Mouse (Mus musculus) midbrain, embryonic 12.5 days (tissue): ENCODE data around the gene Mcam. TPM values are rescaled to one million over a fixed set of nuclear protein-coding genes. Genes with fewer than 3 reads are reported as not detected.

ENCODE experiments used
- ATAC-seq: fragments of 200-750 bp; cut with Nextera tagmentation; 2 replicates; pipeline ENCODE4 v1.8.0; 2017; ENCODE audit warnings: low read depth, moderate TSS enrichment, moderate library complexity; ENCODE audit not compliant: low FRiP score
- H3K27ac ChIP-seq: fragments of 300-500 bp; sonication (generic); replicated peaks from 2 replicates; pipeline ENCODE4 v1.5.1; 2016; ENCODE audit warnings: mild to moderate bottlenecking
- H3K27me3 ChIP-seq: fragments of 300-500 bp; sonication (generic); 2 replicates; pipeline ENCODE4 v1.6.1; 2016; ENCODE audit warnings: mild to moderate bottlenecking
- H3K36me3 ChIP-seq: fragments of 300-500 bp; sonication (generic); 2 replicates; pipeline ENCODE4 v1.6.1; 2016
- H3K4me1 ChIP-seq: fragments of 300-500 bp; sonication (generic); 2 replicates; pipeline ENCODE4 v1.6.1; 2016
- H3K4me2 ChIP-seq: fragments of 300-500 bp; sonication (generic); replicated peaks from 2 replicates; pipeline ENCODE4 v1.6.1; 2016; ENCODE audit warnings: mild to moderate bottlenecking, moderate library complexity
- H3K4me3 ChIP-seq: fragments of 300-500 bp; sonication (generic); 2 replicates; pipeline ENCODE4 v1.5.1; 2016; ENCODE audit warnings: mild to moderate bottlenecking
- H3K9ac ChIP-seq: fragments of 300-500 bp; sonication (generic); replicated peaks from 2 replicates; pipeline ENCODE4 v1.6.1; 2016; ENCODE audit warnings: mild to moderate bottlenecking, moderate library complexity
- H3K9me3 ChIP-seq: fragments of 300-500 bp; sonication (generic); 2 replicates; pipeline ENCODE4 v1.6.1; 2016; ENCODE audit warnings: mild to moderate bottlenecking
- WGBS: fragments of 180-500 bp; shearing (Covaris S2); methylation state at CpG from one replicate; pipeline ENCODE4 v1.1.7; 2016; 5-methylcytosine and 5-hydroxymethylcytosine counted together
- polyA plus RNA-seq: library from polyadenylated mRNA; unstranded; fragments of >200 nt; fragmentation: Nextera tagmentation; extraction: Ambion mirVana; gene quantifications from 2 replicates; pipeline ENCODE4 v1.2.1, GENCODE M21; 2016

Mcam gene
- polyA plus RNA-seq = 12.1 and 14.3 TPM in 2 replicates

DNA sequence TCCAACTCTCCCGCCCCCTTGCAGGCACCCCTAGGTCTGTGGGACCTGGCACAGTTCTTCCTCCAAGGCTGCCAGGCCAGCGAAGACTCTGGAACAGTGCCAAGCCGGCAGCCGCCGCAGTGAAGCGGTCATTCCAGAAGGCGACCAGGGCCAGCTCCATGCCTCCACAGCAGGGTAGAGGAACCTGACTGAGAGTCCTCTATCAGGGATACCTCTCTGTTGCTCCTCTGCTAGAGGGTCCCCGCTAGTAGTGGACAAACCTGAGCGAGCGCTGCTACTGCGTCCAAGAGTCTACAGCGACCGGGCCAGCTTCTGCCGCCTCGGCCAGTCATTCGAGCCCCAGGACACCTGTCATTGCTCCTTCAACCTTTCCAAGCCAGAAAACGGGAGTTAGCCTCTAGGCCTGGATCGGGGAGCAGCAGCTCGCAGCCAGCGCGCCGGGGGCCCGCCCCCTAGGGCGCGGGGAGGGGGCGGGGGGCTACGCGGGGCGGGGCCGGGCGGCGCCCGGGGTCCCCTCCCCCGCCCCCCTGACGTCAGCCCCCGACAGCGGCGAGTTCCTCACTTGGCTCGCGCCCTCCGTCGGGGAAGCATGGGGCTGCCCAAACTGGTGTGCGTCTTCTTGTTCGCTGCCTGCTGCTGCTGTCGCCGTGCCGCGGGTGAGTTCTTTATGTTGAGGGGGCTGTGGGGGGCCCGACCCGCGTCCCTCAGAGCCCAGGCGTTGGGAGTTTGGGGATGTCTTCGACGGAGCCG is at the start of gene Mcam:
Gene Mcam, plus strand, starts transcription at position 369 of the 750 bp plus-strand sequence.
- Histone ChIP-seq H3K9ac (peak within 1 kb of the TSS; percentile 57), H3K4me1 (peaks cover 58% of the 10 kb centered on the region), H3K4me2 (peak within 1 kb of the TSS; percentile 67), H3K4me3 (peak within 1 kb of the TSS; percentile 48), H3K36me3 (no peaks in the 10 kb centered on the region), H3K9me3 (no peaks in the 10 kb centered on the region), H3K27me3 (peaks cover 73% of the 10 kb centered on the region), H3K27ac (no peak within 1 kb of the TSS)
- WGBS = 1% methylated on average over 40 of the region's 55 CpGs
- ATAC-seq = 0 out of 2 replicates have a peak, but pooled peaks have one; percentile 12

DNA sequence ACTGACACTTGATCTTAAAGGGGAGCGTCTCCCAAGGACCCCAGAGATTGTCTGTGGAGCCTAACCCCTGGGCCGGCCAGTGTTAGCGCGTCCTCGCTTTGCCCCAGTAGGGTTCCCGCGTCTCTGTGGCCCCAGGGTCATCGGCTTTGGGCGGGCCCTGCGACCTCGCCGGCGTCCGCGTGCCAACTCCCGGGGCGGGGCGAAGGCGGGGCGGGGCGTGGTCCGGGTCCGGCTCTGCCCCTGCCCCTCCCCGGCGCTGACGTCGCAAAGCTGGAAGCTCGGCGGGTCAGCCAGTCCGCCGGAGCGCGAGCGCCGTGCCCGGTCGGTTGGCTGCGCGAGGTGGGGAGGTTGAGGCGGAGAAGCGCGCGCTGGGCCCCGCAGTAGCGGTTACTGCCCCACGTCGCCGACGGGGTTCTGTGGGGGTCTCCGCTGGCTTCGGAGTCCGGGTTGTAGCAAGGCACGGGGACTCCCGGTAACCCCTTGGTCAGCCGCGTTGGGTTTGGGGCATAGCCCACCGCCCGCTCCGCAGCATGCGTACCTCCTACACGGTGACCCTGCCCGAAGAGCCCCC is 49.5 kb upstream of the Mcam start:
- H3K9me3 ChIP-seq = no peaks in the 10 kb centered on the region
- no peaks in the 10 kb centered on the region for H3K36me3 ChIP-seq
- WGBS = under 1% methylated on average over 62 of the region's 62 CpGs
- no peak overlapping the region for H3K27ac ChIP-seq
- peak overlapping the region; percentile 60 for H3K4me3 ChIP-seq
- peaks cover 45% of the 10 kb centered on the region for H3K4me1 ChIP-seq
- peak; percentile 83 for ATAC-seq
- H3K9ac ChIP-seq = peak overlapping the region; percentile 72
- H3K27me3 ChIP-seq = peaks cover 82% of the 10 kb centered on the region
- H3K4me2 ChIP-seq = peak overlapping the region; percentile 98

DNA sequence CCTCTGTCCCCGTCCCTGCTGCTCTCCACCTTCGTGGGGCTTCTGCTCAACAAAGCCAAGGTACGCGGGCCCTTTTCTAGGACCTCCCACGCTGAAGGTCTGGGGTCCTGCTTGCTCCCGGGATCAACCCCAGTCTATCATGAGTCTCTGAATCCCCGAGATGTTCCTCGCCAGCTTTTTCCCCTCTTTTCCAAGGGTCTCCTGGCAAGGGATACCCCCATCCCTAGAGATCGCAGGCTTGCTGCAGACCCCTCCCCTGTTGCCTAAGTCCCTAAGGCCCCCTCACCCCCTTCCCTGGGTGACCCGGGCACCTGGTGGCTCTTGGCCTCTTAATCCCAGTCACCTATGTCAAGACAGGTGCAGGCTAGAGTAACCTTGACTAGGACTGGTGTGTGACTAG is 49.0 kb upstream of the Mcam start:
- Histone ChIP-seq H3K36me3 (no peaks in the 10 kb centered on the region), H3K27ac (no peak overlapping the region), H3K4me1 (peaks cover 45% of the 10 kb centered on the region), H3K4me2 (peak overlapping the region; percentile 98), H3K9ac (peak overlapping the region; percentile 72), H3K4me3 (peak overlapping the region; percentile 60), H3K27me3 (peaks cover 80% of the 10 kb centered on the region), H3K9me3 (no peaks in the 10 kb centered on the region)
- no peak for ATAC-seq
- WGBS = 2% methylated on average over 10 of the region's 10 CpGs

DNA sequence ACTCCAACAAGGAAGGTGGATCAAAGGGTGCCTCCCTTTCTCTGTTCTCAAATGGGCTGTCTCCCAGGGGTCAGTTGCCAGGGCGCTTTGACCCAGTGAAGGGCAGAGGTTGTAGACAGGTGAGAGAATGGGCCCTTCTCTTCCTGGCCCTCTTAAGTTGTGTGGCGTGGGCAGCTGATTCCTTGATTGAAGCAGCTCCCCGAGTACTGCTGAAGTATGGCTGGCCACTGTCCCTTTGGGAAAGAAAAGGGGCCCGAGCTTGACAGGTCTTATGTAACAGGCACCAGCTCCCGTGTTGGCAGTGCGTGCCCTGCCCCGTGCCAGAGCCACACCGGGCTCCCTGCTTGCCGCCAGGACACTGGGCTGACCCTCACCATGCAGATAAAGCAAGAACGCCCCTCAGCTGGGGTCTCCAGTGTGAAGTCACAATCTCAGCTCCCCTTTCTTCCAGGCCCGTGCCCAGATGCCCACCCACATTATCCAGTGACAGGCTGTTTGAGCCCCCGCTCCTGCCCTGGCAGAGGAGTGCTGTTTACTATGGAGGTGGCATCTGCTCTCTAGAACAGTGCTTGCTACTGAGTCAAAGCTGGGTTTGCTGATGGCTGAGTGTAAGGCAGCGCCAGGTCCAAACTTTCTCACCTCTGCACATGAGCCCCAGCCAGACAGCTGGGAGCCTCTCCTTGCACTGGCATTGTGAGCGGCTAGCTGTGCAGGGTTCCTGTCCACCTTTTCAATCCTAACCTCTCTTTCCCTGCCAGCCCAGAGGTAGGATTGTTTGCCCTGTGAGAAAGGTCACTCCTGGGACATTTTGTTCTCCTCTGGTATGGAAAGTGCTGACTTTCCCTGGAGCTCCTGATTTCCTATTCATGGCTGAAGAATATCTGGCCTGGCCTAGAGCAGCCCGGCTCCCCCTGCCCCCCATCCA is 48.3 kb upstream of the Mcam start:
- Histone ChIP-seq H3K27me3 (peaks cover 73% of the 10 kb centered on the region), H3K9me3 (no peaks in the 10 kb centered on the region), H3K4me2 (peak overlapping the region; percentile 98), H3K9ac (no peak overlapping the region), H3K4me1 (peaks cover 43% of the 10 kb centered on the region), H3K4me3 (peak overlapping the region; percentile 60; the same call in 1 of the 2 replicates), H3K27ac (no peak overlapping the region), H3K36me3 (no peaks in the 10 kb centered on the region)
- 71% methylated on average over 15 of the region's 15 CpGs for WGBS
- ATAC-seq = no peak

DNA sequence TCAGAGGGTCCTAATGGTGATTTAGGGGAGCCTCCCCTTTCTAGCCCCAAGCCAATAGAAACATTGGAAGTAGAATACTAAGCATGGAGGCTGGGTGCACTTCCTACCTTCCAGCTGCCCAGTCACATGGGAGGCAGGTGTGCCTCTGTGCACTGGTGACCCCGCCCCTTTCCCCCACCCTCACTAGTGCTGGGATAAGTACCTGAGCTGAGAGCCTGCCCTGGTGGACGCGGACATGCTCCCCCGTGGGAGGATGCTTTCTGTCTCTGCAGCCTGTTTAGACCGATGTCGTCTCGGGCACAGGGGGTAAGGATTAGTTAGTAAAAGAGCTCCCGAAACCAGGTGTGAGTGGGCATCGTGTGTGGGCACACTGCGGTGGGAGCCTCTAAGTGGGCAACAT is 47.3 kb upstream of the Mcam start:
- Histone ChIP-seq H3K9ac (no peak overlapping the region), H3K27ac (no peak overlapping the region), H3K9me3 (no peaks in the 10 kb centered on the region), H3K4me2 (no peak overlapping the region), H3K4me1 (peaks cover 35% of the 10 kb centered on the region), H3K36me3 (no peaks in the 10 kb centered on the region), H3K4me3 (no peak overlapping the region), H3K27me3 (peaks cover 68% of the 10 kb centered on the region)
- 53% methylated on average over 10 of the region's 10 CpGs for WGBS
- no peak for ATAC-seq

DNA sequence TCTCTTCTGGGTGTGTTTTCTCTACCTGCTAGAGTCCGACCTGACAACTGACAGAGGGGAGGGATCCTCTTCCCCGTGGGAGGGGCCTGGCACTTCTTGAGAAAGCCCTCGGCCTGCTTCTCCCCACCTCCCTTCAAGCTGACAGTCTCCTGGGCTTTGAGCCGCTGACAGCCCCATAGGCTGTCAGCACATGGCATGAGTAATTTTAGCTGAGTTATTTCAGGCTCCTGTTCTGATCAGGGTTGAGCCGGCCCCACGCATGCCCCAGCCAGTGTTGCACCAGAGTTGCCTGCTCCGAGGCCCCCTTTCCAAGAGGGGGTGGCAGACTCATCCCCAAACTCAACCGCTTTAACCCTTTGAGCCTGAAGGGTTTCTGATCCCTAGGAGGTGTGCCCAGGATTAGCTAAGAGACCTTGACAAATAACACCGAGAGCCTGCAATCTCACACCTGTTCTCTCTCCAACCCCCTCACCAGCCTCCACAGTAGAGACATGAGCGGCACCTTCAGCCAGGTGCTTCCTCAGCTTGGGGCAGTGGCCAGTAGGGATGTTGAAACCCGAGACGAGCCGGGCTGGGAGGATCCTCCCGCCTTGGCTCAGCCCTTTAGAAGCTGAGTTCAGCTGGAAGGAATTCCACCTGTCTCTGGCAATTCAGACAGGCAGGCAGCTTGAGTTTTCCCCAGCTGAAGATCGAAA is 46.4 kb upstream of the Mcam start:
- WGBS = 14% methylated on average over 15 of the region's 15 CpGs
- Histone ChIP-seq H3K27me3 (peaks cover 59% of the 10 kb centered on the region), H3K36me3 (no peaks in the 10 kb centered on the region)

DNA sequence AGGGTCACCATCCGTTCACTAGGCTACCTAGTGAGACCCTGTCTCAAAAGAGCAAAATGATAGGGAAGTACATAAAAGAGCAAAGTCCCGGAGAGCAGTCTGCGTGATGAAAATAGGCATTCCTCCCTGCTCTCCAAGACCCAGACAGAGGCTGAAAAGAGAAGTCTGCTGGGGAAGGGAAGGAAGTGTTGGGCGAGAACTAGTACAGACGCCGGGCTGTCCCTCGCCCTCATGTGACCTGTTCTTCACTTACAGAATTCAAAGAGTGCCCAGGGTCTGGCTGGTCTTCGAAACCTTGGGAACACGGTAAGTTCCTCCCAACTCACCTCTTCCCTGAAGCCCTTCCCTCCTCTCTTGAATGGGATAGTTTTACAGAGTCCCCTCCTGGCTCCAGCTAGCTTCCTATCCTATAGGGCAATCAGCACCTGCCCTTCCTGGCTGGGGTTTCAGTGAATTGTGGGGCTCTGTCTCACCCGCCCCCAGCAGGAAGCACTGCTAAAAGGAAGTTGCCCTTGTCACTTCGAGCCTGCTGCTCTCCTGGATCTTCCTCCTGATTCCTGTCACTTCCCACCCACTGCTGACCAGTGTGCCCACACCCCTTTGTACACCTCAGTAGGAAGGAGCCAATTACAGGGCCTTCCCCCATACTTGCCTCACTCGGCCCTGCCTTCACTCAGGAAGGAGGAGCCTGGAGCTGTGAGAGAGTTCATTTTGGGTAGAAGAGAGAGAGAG is 45.2 kb upstream of the Mcam start:
- Histone ChIP-seq H3K9me3 (no peaks in the 10 kb centered on the region), H3K27me3 (peaks cover 47% of the 10 kb centered on the region), H3K9ac (no peak overlapping the region), H3K4me2 (no peak overlapping the region), H3K36me3 (no peaks in the 10 kb centered on the region), H3K4me1 (peaks cover 31% of the 10 kb centered on the region), H3K27ac (no peak overlapping the region), H3K4me3 (no peak overlapping the region)
- no peak for ATAC-seq
- WGBS = 72% methylated on average over 12 of the region's 12 CpGs

More for the DNA sequence above, 46.4 kb upstream of the Mcam start:
- Histone ChIP-seq H3K9ac (no peak overlapping the region), H3K4me1 (peaks cover 35% of the 10 kb centered on the region), H3K27ac (no peak overlapping the region), H3K4me3 (no peak overlapping the region), H3K9me3 (no peaks in the 10 kb centered on the region), H3K4me2 (no peak overlapping the region)
- no peak for ATAC-seq

DNA sequence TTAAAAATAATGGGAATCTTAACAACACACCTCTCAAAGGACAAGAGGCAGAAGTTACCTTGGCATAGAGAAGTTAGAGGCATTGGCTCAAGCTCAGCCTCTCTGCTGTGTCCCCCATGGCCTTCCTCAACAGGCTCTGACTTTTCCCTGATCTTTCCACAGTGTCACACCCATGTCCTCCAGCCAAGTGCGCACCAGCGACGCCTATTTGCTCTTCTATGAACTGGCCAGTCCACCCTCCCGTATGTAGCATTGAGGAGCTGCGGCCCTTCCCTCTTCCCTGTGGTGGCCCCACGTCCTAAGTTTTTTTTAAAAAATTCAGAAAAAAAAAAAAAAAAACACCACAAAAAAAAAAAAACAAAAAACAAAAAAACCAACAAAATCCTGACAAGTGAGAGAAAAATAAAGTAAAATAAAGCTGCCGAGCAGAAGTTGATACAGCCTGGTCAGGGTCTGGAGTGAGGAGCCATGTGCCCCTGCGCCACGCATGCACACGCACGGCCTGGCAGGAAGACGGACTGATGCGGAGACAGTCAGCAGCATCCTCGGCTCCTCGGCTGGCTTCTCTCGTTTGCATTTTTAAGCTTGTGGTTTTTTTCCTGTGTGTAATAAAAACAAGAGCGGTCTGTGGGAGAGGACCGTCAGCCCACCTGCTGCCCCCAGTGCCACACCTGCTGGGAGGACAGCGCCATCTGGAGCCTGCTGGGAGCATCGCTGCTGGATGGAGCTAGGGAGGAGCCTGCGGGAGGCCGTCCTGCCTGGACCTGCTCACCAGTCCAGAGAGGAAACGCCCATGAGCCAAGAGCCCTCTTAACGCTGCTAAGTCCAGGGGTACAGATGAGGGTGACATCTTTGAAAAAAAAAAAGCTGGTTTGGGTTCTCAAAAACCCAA is 40.4 kb upstream of the Mcam start:
- Histone ChIP-seq H3K4me2 (peak overlapping the region; percentile 31), H3K9ac (no peak overlapping the region), H3K27me3 (peaks cover 5% of the 10 kb centered on the region; the same call in 1 of the 2 replicates), H3K4me3 (peak overlapping the region; percentile 4; the same call in 1 of the 2 replicates), H3K4me1 (peaks cover 13% of the 10 kb centered on the region), H3K36me3 (no peaks in the 10 kb centered on the region), H3K9me3 (no peaks in the 10 kb centered on the region), H3K27ac (no peak overlapping the region)
- peak; percentile 44; the same call in 1 of the 2 replicates for ATAC-seq
- WGBS = 30% methylated on average over 24 of the region's 24 CpGs

DNA sequence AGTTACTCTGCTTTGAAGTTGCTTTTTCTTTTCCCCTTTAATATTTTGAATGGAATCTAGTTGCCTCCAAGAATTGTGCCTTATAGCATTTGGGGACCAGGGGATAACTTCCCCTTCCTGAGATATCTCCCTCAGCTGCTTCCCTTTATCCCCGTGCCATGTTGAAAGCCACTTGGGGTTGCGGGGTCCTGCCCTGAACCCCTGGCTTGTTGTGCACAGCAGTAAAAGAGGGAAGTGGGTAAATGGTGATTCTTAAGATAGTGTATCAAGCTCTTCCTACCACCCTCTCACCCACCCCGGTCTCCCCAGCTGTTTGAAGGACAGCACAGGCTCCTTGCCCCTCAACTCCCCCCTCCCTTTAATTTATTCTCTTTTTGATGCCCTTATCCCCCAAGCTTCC is 39.5 kb upstream of the Mcam start:
- no peaks in the 10 kb centered on the region for H3K9me3 ChIP-seq
- 92% methylated on average over 3 of the region's 3 CpGs for WGBS
- peaks cover 13% of the 10 kb centered on the region for H3K4me1 ChIP-seq
- H3K9ac ChIP-seq = no peak overlapping the region
- no peak overlapping the region for H3K4me3 ChIP-seq
- no peak overlapping the region for H3K27ac ChIP-seq
- H3K4me2 ChIP-seq = no peak overlapping the region
- peaks cover 3% of the 10 kb centered on the region; the same call in 1 of the 2 replicates for H3K27me3 ChIP-seq
- no peaks in the 10 kb centered on the region for H3K36me3 ChIP-seq
- ATAC-seq = no peak

DNA sequence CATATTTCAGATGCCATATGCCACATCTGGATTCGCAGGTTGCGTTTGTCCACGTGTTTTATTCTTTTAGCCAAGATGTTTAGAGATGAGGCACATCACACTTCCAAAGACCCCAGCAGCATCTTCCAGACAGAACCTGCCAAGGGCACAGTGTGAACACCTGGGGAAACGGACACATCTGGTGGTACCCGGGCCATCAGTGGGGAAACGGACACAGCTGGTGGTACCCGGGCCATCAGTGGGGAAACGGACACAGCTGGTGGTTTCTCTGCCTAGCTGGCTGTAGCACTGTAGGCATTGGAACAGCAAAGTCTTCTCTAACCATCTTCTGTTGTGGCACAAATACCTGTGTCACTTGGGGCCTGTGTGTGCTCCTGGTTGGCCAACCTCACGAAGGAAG is 38.5 kb upstream of the Mcam start:
- Histone ChIP-seq H3K9ac (no peak overlapping the region), H3K27me3 (no peaks in the 10 kb centered on the region), H3K27ac (no peak overlapping the region), H3K4me3 (no peak overlapping the region), H3K4me2 (no peak overlapping the region), H3K36me3 (no peaks in the 10 kb centered on the region), H3K4me1 (peaks cover 13% of the 10 kb centered on the region), H3K9me3 (no peaks in the 10 kb centered on the region)
- no peak for ATAC-seq
- WGBS = 95% methylated on average over 9 of the region's 9 CpGs
